Mouse (Mus musculus) MEL-GATA-1-ER (cell line): Measurements from ENCODE around the gene Ctcf.

ENCODE experiments used
- DNase-seq: peaks from one replicate; pipeline ENCODE4 v3.0.0-alpha.2; 2012; ENCODE audit warnings: low read depth; ENCODE audit errors: extremely low read depth

The Ctcf gene

GRCm38 (mm10) chr8:105645205-105645604 lies 8.8 kb downstream of the Ctcf start:
- no peak for DNase-seq

DNA sequence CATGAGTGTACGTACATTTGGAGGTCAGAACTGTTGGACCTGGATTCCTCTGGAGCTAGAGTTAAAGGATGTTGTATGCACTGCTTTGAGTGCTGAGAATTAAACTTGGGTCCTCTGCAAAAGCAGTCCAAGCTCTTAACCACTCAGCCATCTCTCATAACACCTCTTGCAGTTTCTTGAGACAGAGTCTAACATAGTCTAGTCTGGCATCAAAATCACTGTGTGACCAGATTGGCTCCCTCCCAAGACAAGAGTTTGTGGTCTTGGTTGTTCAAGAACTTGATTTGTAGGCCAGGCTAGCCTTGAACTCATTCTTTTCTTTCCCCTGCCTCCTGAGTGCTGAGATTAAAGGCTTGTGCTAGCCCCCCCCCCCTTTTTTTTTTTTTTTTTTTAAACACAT lies 12.6 kb downstream of the Ctcf start:
- DNase-seq, result no peak

DNA sequence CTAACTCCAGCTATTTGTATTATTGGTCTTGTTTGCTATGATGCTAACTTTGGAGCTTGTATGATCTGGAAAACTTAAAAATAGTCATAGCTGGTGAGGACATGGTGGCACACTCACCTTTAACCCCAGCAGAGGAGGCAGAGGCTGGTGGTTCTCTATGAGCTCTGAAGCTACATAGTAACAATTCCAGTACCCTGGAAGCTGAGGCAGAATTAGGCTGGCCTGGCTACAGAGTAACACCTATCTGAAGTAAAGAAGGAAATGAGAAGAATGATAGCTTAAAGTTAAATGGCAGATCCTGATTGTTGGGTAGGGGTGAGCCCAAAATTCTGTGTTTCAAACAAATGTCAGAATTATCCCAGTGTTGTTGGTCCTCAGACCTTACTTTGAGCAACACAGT lies 21.3 kb downstream of the Ctcf start:
- DNase-seq, result no peak

- peak; percentile 27 for DNase-seq
Measured at GRCm38 (mm10) chr8:105661167-105661566, 24.8 kb downstream of the Ctcf start.

DNA sequence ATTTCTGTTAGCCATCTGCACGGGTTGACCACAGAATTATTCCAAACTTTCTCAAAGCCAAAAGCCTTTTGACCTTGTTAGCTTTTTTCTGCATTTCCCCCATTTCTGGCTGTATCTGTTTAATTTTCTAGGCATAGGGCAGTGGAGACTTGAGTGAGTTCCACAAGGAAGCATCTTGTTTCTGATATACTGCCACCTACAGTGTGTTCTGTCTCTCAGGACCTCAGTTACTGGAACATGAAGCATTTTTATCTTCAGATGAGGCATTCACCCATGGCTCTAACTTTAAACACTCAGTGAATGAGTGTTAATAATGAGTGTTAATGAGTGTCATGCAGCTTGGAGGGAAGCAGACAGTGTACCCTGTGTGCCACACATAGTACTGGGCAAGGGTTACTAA lies 41.5 kb downstream of the Ctcf start:
- DNase-seq, result no peak

GRCm38 (mm10) chr8:105685325-105685724 lies 49.0 kb downstream of the Ctcf start:
- no peak for DNase-seq

DNA sequence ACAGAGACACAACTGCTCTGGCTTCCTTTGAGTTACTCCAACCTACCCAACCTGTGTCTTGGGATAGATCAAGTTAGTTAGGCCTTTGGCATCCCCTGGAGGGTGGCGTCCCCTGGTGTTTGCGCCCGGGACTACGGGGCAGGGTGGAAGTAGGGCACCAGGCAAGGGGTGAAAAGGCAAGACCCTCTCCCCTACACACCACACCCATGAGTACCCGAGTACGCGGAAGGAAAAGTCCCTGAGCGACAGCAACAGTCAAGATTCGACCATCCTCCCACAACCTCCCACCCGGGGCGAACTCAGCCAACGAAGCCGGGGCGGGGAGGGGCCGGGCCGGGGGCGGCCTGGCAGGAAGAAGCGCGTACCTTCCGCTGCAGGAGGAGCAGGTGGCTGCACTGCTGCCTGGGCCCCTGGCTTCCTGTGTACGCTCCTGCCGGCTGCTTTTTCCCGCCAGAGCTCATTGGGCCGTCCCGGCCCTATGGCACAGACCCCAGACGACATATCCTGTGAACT lies 49.5 kb downstream of the Ctcf start, which contains the start of gene Carmil2:
TSS of gene Carmil2 (plus strand) at position 479 of the 513 bp plus-strand sequence.
- no peak for DNase-seq

DNA sequence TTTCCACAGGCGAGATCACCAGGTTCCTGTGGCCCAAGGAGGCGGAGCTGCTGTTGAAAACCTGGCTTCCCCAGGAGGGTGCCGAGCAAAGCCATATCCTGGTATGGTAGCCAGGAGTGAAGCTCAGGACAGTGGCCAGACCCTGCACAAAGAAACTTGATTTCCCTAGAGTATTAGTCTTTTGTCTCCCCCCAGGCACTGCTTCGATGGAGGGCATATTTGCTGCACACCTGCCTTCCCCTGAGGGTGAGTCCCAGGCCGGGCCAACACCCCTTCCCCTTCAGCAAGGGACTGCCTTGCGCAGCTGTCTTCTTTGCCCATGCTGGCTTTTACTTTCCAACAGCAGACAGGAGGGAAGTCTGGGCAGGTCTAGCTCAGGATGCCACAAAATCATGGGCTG lies 50.2 kb downstream of the Ctcf start:
- no peak for DNase-seq

- DNase-seq, result no peak
Measured at GRCm38 (mm10) chr8:105687512-105687911, 51.1 kb downstream of the Ctcf start.

- DNase-seq, result no peak
Measured at GRCm38 (mm10) chr8:105688242-105688752, 51.9 kb downstream of the Ctcf start.

GRCm38 (mm10) chr8:105689256-105689982 lies 53.1 kb downstream of the Ctcf start:
- no peak for DNase-seq

- no peak for DNase-seq
Measured at GRCm38 (mm10) chr8:105689983-105690360, 53.6 kb downstream of the Ctcf start.

DNA sequence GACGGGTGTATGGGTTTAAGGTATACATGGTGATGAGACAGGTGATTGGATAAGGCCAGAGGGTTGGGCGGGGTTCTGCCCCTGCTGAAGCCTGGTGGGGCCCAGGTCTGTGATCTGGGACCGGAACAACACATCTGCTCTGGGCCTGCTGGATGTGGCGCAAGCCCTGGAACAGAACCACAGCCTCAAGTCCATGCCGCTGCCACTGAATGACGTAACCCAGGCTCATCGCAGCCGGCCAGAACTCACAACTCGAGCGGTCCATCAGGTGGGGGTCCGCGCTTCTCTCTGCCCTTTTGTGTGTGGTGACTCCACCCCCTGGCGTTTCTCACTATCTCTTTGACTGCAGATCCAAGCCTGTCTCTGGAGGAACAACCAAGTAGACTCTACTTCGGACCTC lies 54.6 kb downstream of the Ctcf start:
- no peak for DNase-seq

- DNase-seq, result no peak
Measured at GRCm38 (mm10) chr8:105692449-105693182, 56.2 kb downstream of the Ctcf start.

GRCm38 (mm10) chr8:105693648-105694047 lies 57.3 kb downstream of the Ctcf start:
- DNase-seq, result no peak

GRCm38 (mm10) chr8:105694051-105694799 lies 57.9 kb downstream of the Ctcf start:
- DNase-seq, result no peak

- no peak for DNase-seq
Measured at GRCm38 (mm10) chr8:105695080-105695780, 58.9 kb downstream of the Ctcf start.

DNA sequence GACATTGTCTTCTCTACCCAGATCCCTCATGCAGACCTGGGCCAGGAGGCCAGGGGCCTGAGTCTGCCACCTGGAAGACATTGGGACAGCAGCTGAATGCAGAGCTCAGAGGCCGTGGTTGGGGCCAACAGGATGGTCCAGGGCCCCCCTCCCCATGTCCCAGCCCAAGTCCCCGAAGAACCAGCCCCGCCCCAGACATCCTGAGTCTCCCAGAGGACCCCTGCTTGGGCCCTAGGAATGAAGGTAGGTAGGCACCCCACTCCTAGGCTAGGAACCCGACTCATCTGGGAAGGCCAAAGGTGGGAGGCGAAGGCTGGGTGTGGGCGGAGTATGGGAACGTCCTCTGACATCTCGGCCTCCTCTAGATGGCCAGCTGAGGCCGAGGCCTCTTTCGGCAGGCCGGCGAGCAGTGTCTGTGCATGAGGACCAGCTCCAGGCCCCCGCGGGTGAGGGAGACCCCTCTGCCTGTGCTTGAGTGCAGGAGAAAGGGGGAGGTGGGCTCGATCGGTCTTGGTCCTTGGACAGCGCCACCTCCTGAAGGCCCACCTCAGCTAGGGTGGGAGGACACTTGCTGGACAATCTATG lies 60.9 kb downstream of the Ctcf start:
- no peak for DNase-seq

- DNase-seq, result no peak
Measured at GRCm38 (mm10) chr8:105698734-105699133, 62.4 kb downstream of the Ctcf start.

- no peak for DNase-seq
Measured at GRCm38 (mm10) chr8:105699488-105700215, 63.3 kb downstream of the Ctcf start.
